Mouse (Mus musculus): Measurements from ENCODE around the gene Mcm2. TPM values are rescaled to one million over a fixed set of nuclear protein-coding genes. Genes with fewer than 3 reads are reported as not detected.

Mcm2 gene
- polyA plus RNA-seq, 1 experiment from 2014 or later = 70.0 TPM

DNA sequence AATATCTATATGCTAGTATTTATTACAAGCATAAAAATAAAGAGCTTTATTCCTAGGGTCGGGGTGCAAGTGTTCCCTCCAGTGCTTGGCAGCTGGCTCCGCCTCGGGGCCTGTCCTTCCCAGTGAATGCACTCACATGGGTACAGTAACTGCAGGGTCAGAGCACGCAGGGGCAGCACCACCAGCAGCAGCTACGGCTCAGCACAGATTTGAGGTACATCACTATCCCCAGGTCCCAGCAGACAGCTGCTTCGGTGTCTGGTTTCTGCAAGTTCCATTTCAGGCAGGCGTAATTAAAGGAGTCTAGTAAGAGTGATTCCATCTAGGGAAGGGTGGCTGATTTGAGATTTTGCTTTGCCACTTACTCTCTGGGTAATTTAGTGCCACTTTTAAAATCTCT is 40.2 kb downstream of the Mcm2 start:
- no peak overlapping the region for H3K4me2 ChIP-seq (replicated peaks)
- H3K27ac ChIP-seq (replicated peaks) = no peak overlapping the region
- peaks cover 6% of the 10 kb centered on the region; the same call in 1 of the 2 replicates for H3K9me3 ChIP-seq
- no peaks in the 10 kb centered on the region for H3K4me1 ChIP-seq
- H3K27me3 ChIP-seq = no peaks in the 10 kb centered on the region
- ATAC-seq (replicated peaks) = no peak
- H3K36me3 ChIP-seq = peaks cover 85% of the 10 kb centered on the region
- 79% methylated on average over 7 of the region's 7 CpGs for WGBS
- no peak overlapping the region for H3K9ac ChIP-seq (replicated peaks)
- H3K4me3 ChIP-seq = no peak overlapping the region

DNA sequence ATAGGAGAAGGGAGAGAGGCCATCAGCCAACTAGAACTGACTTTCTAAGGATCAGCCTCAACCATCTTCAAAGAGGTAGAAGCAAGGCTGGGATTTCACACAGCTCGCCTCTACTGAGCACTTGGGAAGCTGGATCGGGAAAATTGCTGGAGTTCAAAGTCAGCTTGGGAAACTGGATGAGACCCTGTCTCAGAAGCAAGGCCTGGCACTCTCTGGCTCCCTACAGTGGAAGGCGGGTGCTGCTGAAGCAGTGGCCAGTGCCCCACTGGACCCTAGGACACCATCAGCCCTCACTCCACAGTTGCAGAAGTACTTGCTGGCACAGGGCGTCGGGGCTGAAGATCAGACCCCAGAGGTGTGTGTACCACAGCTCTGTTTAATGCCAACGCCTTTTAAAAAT is 40.8 kb downstream of the Mcm2 start:
- H3K4me3 ChIP-seq = no peak overlapping the region
- WGBS = 88% methylated on average over 6 of the region's 6 CpGs
- H3K9ac ChIP-seq (replicated peaks) = no peak overlapping the region
- H3K27me3 ChIP-seq = no peaks in the 10 kb centered on the region
- no peak overlapping the region for H3K4me2 ChIP-seq (replicated peaks)
- peaks cover 6% of the 10 kb centered on the region; the same call in 1 of the 2 replicates for H3K9me3 ChIP-seq
- no peak for ATAC-seq (replicated peaks)
- H3K36me3 ChIP-seq = peaks cover 80% of the 10 kb centered on the region
- no peak overlapping the region for H3K27ac ChIP-seq (replicated peaks)
- H3K4me1 ChIP-seq = no peaks in the 10 kb centered on the region

DNA sequence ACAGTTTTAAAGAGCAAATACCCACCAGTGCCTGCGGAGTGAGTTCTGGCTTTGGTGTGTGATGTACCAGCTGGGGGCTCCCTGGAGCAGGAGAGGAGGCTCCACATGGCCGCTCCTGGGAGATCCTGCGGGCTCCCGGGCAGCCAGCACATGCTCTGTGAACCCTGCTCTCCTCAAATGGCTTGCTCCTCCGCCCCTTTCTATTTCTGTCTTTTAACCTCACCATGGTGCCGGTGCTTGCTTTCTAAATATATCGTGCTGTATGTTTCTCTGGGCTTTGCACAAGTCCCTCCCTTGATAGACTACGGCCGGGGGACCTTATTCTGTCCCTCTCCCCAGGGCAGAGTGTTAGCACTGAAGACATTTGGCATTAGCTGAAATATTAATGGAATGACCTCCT is 41.3 kb downstream of the Mcm2 start:
- H3K27ac ChIP-seq (replicated peaks) = no peak overlapping the region
- 48% methylated on average over 9 of the region's 9 CpGs for whole genome bisulfite sequencing

DNA sequence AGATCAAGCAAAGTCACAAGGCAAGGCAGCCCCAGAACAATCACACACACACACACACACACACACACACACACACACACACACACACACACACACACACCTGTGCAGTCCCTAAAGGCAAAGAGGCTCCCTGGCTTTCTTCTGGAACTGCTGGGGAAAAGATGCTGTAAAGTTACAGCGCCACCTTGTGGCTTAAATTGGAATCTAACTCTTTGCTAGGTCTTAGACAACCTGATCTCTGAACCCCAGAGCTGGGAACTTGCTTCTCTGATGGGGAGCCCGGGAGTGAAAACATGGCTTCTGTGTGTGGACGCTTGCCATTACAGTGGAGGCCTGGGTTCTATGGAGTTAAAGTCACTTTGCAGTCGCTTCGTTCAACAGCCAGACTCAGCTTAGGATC is 42.9 kb downstream of the Mcm2 start:
- no peaks in the 10 kb centered on the region for H3K4me1 ChIP-seq
- H3K27ac ChIP-seq (replicated peaks) = no peak overlapping the region
- peaks cover 65% of the 10 kb centered on the region for H3K36me3 ChIP-seq
- no peak overlapping the region for H3K4me2 ChIP-seq (replicated peaks)
- no peaks in the 10 kb centered on the region for H3K9me3 ChIP-seq
- peak; percentile 30; the same call in 1 of the 2 replicates for ATAC-seq (replicated peaks)
- no peak overlapping the region for H3K4me3 ChIP-seq
- WGBS = 22% methylated on average over 5 of the region's 5 CpGs
- H3K9ac ChIP-seq (replicated peaks) = no peak overlapping the region
- H3K27me3 ChIP-seq = no peaks in the 10 kb centered on the region

More for the DNA sequence above, 41.3 kb downstream of the Mcm2 start:
- H3K4me3 ChIP-seq = no peak overlapping the region
- peaks cover 77% of the 10 kb centered on the region for H3K36me3 ChIP-seq
- H3K27me3 ChIP-seq = no peaks in the 10 kb centered on the region
- no peaks in the 10 kb centered on the region for H3K4me1 ChIP-seq
- H3K9me3 ChIP-seq = peaks cover 5% of the 10 kb centered on the region; the same call in 1 of the 2 replicates
- ATAC-seq (replicated peaks) = no peak
- H3K4me2 ChIP-seq (replicated peaks) = no peak overlapping the region
- H3K9ac ChIP-seq (replicated peaks) = no peak overlapping the region

GRCm38 (mm10) chr6:88854509-88854908 is 44.1 kb downstream of the Mcm2 start:
- Histone ChIP-seq H3K9ac (replicated peaks) (no peak overlapping the region), H3K27me3 (no peaks in the 10 kb centered on the region), H3K4me3 (no peak overlapping the region), H3K27ac (replicated peaks) (no peak overlapping the region), H3K4me2 (replicated peaks) (no peak overlapping the region), H3K9me3 (no peaks in the 10 kb centered on the region), H3K36me3 (peaks cover 57% of the 10 kb centered on the region), H3K4me1 (no peaks in the 10 kb centered on the region)
- 85% methylated on average over 5 of the region's 5 CpGs for WGBS
- no peak for ATAC-seq (replicated peaks)

DNA sequence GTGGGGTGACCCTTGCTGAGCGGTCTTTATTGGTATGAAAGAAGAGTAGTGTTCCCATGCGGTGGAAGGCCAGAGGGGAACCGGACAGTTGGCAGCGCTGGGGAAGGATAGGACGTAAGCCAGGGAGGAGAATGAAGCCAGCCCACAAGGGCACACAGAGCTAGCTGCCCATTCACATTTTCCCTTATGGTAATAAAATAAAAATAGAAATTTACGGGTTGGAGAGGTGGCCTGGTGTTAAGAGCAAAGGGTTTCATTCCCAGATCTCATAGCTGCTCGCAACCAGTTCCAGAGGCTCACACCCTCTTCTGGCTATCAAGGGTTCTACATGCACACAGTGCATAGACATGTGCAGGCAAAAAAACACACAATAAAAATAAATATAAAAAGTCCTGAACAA is 48.5 kb downstream of the Mcm2 start:
- H3K4me3 ChIP-seq = no peak overlapping the region
- H3K9ac ChIP-seq (replicated peaks) = no peak overlapping the region
- ATAC-seq (replicated peaks) = no peak
- no peak overlapping the region for H3K4me2 ChIP-seq (replicated peaks)
- 91% methylated on average over 7 of the region's 7 CpGs for WGBS
- H3K27me3 ChIP-seq = no peaks in the 10 kb centered on the region
- no peaks in the 10 kb centered on the region for H3K4me1 ChIP-seq
- peaks cover 65% of the 10 kb centered on the region for H3K36me3 ChIP-seq
- H3K9me3 ChIP-seq = no peaks in the 10 kb centered on the region
- no peak overlapping the region for H3K27ac ChIP-seq (replicated peaks)

GRCm38 (mm10) chr6:88849270-88849669 is 49.3 kb downstream of the Mcm2 start:
- Histone ChIP-seq H3K27me3 (no peaks in the 10 kb centered on the region), H3K27ac (replicated peaks) (no peak overlapping the region), H3K36me3 (peaks cover 61% of the 10 kb centered on the region), H3K4me2 (replicated peaks) (no peak overlapping the region), H3K4me1 (no peaks in the 10 kb centered on the region), H3K9ac (replicated peaks) (no peak overlapping the region), H3K4me3 (no peak overlapping the region), H3K9me3 (no peaks in the 10 kb centered on the region)
- no peak for ATAC-seq (replicated peaks)
- 60% methylated on average over 4 of the region's 4 CpGs for WGBS

GRCm38 (mm10) chr6:88847571-88847970 is 51.0 kb downstream of the Mcm2 start:
- peaks cover 55% of the 10 kb centered on the region for H3K36me3 ChIP-seq
- no peak overlapping the region for H3K9ac ChIP-seq (replicated peaks)
- no peak overlapping the region for H3K4me3 ChIP-seq
- no peaks in the 10 kb centered on the region for H3K9me3 ChIP-seq
- no peaks in the 10 kb centered on the region for H3K27me3 ChIP-seq
- no peak overlapping the region for H3K4me2 ChIP-seq (replicated peaks)
- H3K4me1 ChIP-seq = peaks cover 4% of the 10 kb centered on the region
- H3K27ac ChIP-seq (replicated peaks) = no peak overlapping the region
- no peak for ATAC-seq (replicated peaks)
- WGBS = 82% methylated on average over 2 of the region's 2 CpGs

- H3K9me3 ChIP-seq = no peaks in the 10 kb centered on the region
- no peak overlapping the region for H3K9ac ChIP-seq (replicated peaks)
- H3K27me3 ChIP-seq = no peaks in the 10 kb centered on the region
- no peak overlapping the region for H3K4me3 ChIP-seq
- ATAC-seq (replicated peaks) = no peak
- WGBS = 85% methylated on average over 7 of the region's 7 CpGs
- peaks cover 19% of the 10 kb centered on the region for H3K4me1 ChIP-seq
- peaks cover 49% of the 10 kb centered on the region for H3K36me3 ChIP-seq
- no peak overlapping the region for H3K4me2 ChIP-seq (replicated peaks)
- H3K27ac ChIP-seq (replicated peaks) = no peak overlapping the region
Measured at GRCm38 (mm10) chr6:88844901-88845565, 53.5 kb downstream of the Mcm2 start.

GRCm38 (mm10) chr6:88843781-88844725 is 54.5 kb downstream of the Mcm2 start:
- no peak overlapping the region for H3K4me3 ChIP-seq
- 0 out of 2 replicates have a peak overlapping the region, but pooled peaks have one; percentile 3 for H3K27ac ChIP-seq (replicated peaks)
- H3K9ac ChIP-seq (replicated peaks) = no peak overlapping the region
- no peak overlapping the region for H3K4me2 ChIP-seq (replicated peaks)
- peaks cover 21% of the 10 kb centered on the region for H3K4me1 ChIP-seq
- WGBS = 77% methylated on average over 9 of the region's 9 CpGs
- H3K36me3 ChIP-seq = peaks cover 44% of the 10 kb centered on the region
- H3K9me3 ChIP-seq = no peaks in the 10 kb centered on the region
- ATAC-seq (replicated peaks) = no peak
- no peaks in the 10 kb centered on the region for H3K27me3 ChIP-seq

DNA sequence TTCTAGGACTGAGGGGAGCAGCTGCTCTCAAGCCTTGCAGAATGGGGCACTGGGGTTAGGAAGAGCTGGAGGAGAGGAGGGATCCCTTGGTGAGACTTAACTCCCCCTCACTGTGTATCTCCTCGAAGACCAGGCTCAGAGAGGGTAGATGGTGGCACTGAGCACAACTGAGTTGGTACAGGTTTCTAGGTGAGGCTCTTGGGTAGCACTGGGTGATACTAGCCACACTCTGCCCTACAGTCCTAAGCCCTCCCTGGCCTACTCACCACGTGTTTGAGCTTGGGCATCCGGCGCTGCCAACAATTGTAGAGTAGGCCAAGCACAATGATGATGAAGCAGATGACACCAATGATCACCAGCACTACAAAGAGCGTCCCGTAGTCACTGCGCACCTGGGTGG is 55.3 kb downstream of the Mcm2 start:
- ATAC-seq (replicated peaks) = no peak
- Histone ChIP-seq H3K9ac (replicated peaks) (no peak overlapping the region), H3K27me3 (no peaks in the 10 kb centered on the region), H3K36me3 (peaks cover 38% of the 10 kb centered on the region), H3K27ac (replicated peaks) (peak overlapping the region; percentile 82; the same call in 1 of the 2 replicates), H3K4me1 (peaks cover 21% of the 10 kb centered on the region), H3K9me3 (no peaks in the 10 kb centered on the region), H3K4me2 (replicated peaks) (no peak overlapping the region), H3K4me3 (peak overlapping the region; percentile 67; the same call in 1 of the 2 replicates)
- WGBS = 71% methylated on average over 7 of the region's 7 CpGs

DNA sequence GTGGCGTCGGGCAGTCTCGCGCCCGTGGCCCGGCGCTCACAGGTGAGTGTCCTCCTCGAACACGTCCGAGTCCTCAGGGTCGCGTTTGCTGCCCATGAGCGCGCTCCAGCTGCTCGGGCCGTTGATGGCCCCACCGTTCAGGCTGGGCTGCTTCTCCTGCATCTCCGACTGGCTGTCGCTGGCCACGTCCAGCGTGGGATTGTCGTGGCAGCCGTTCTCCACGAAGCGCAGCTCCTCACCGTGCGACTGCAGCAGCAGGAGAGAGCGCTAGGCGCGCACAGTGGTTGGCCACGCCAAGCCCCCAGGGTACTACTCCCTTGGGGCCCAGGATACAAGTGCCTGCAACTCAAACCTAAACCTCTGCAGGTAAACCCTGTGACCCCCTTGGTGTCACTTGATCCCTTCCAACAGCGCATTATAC is 55.8 kb downstream of the Mcm2 start:
- H3K4me2 ChIP-seq (replicated peaks) = peak overlapping the region; percentile 86
- ATAC-seq (replicated peaks) = peak; percentile 9
- peaks cover 38% of the 10 kb centered on the region for H3K36me3 ChIP-seq
- H3K9me3 ChIP-seq = no peaks in the 10 kb centered on the region
- peak overlapping the region; percentile 82 for H3K27ac ChIP-seq (replicated peaks)
- peak overlapping the region; percentile 67 for H3K4me3 ChIP-seq
- H3K4me1 ChIP-seq = peaks cover 21% of the 10 kb centered on the region
- under 1% methylated on average over 19 of the region's 32 CpGs for WGBS
- H3K9ac ChIP-seq (replicated peaks) = peak overlapping the region; percentile 52
- no peaks in the 10 kb centered on the region for H3K27me3 ChIP-seq
